Mouse (Mus musculus) regulatory T cell (primary cell): ENCODE data around the gene Myl10.
"Not testable (repeated sequence)": the region's sequence is repeated elsewhere in the genome, so short reads cannot be mapped to it uniquely, and the experiment has no call there.

Experiments used
- in situ Hi-C: fragments of 300-600 bp; cut with MboI, MseI; formaldehyde crosslinking; loops from one replicate; pipeline ENCODE4 v1.15.1; 2025; ENCODE audit warnings: high pct_unique_total_duplicates

The Myl10 gene

DNA sequence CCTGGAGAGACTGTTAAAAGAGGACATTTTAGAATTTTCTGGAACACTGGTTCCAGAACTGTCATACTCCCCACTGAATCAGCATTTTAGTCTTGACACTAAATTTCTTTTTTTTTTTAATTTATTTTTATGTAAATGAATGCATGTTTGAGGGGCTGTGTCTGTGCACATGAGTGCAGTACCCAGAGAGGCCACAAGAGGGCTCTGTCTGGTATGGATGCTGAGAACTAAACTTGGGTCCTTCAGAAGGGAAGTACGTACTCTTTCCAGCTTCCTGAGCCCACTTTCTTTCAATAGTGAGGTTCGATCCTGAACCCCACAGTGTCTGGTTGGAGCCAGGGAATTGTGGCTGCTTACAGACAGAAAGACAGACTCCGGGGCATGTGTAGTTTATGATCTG lies 12.6 kb downstream of the Myl10 start:
- in situ Hi-C loops = no loop called here

DNA sequence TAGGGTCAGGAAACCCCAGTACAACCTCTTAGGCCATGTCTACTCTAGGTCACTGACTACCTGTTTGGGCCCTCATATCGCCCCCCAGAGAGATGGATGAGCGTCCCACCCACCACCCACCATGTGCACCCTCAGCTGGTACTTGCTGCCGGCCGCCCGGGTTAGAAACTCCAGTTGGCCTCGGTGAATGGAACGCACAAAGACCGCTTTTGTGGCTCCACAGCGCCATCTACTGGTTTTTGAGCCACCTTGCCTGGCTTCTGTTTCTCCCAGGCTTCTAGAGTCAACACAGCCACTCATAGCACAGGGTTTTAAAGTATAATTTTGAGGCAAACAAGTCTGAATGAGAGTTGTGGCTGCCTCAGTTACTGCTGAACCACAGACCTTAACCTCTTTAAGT lies 13.9 kb downstream of the Myl10 start:
- in situ Hi-C loops = no loop called here

DNA sequence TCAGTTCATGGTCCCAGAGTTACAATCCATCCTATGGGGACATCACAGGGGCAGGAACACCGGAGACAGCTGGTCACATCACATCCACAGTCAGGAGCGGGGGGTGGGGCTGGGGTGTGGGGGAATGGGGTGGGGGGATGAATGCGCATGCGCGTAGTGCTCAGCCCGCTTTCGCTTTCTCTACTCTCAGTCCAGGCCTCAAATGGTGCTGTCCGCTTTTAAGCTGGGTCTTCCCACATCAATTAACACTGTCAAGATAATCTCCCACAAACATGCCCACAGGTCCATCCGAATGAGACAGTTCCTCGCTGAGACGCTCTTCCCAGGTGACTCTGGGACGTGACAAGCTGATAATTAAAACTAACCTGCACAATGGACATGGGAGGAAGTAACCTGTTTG lies 15.2 kb downstream of the Myl10 start:
- in situ Hi-C loops = no loop called here

DNA sequence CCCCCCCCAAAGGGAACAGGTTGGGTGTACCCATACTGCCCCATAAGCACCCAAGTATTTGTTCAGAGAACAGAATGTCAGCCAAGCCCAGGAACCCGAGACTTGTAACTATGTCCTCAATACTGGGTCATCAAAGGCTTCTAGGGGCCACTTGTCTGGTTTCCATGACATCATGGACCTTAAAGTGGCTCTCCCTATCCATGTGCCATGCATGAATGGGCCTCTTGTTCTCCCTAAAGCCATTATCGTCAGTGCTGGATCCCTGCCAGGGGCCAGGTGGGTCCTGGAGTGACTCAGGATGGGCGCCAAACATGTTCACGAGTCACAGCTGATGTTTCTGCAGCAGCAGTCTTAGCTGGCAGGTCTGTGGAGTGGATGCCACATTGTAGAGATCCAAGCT lies 17.8 kb downstream of the Myl10 start:
- in situ Hi-C loops = no loop called here

DNA sequence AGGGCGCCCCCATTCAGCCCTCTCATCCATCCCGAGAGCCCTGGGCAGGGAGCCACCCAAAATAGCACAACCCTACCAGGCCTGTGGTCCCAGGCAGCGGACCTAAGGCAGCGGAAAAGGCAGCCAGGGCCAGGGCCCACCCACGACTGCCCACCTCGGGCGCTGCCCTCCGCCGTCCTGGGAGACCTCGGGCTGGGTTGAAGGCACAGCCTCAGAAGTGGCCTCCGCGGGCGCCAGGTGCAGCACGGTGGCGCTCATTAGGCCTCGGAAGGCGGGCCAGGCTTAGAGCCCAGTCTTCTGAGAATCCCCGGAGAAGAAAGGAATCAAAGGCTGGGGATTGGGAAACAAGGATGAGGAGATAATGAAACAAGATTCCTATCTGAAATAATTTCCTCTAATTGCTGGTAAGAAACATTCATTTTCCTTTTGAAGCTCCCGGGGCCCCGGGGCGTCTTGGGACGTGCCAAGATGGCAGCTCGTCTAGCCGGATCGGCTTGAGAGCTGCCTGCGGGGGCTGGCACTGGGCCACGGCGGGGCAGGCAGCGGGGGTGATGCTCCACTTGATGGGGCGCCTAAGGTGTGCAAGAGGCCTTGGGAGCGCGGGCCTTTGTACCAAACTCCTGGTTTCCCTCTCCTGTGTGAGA lies 21.4 kb downstream of the Myl10 start:
- in situ Hi-C loops = no loop called here

DNA sequence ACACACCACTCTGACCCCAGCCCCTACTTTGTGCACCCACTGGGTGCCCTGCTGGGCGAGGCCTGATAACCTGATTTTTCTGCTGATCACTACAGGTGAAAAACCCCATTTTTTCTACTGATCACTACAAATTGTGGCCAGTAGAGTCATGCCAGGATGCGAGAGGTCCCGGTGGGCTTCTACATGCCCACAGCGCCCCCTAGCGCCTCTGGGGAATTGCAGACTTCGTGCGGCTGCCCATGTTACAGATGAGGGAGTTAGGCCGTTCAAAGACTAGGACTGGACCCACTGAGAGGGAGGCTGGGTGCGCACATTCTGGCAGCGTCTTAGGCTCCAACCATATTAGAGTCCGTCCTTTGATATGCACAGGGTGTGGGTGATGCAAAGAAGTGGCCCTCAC lies 21.9 kb downstream of the Myl10 start:
- in situ Hi-C loops = no loop called here

DNA sequence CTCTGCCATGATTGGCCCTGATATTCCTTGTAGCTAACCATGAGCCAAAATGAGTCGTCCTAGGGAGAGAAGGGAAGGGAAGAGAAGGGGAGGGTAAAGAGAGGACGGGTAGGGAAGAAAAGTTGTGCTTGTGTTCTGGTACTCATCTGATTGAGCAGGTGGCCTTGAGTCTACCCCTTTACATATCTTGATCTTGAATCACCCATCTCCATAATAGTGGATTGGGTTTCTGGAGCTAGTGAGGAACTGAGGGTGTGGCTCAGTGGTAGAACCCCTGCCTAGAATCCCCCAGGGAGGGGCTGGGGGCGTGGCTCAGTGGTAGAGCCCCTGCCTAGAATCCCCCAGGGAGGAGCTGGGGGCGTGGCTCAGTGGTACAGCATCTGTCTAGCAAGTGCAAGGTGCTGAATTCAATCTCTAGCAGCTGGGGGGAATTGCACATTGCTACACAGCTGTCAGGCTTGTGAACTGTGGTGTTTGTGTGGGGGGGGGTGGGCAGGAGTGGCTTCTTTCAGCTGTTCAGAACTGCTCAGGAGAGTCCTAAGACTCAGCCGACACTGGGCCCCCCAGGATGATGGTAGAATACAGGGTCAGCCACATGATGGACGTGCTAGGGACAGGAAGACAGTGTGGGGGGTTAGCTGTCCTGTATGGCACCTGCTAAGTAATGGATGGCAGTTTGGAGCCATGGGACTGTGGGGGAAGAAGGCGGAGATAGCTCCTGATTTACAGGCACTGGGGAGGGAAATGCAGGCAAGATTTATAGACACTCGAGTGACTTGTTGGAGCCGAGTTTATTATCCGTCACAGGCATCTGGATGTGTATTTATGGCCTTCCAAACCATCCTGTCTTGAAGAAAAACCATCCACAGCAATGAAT lies 24.0 kb downstream of the Myl10 start:
- in situ Hi-C loops = no loop called here

DNA sequence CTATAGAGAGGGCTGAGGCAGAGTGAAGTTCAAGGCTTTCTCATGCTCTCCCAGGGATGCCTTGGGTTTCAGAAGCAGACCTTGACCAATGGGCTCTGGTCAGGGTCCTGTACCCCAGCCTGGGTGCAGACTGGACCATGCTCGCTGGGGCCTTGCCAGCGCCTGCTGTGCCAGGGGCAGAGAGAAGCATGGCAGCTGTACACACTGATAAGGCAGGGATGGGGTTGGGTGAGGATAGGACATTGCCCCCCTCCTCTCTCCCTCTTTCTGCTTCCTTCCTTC lies 24.6 kb downstream of the Myl10 start:
- in situ Hi-C loops = no loop called here

DNA sequence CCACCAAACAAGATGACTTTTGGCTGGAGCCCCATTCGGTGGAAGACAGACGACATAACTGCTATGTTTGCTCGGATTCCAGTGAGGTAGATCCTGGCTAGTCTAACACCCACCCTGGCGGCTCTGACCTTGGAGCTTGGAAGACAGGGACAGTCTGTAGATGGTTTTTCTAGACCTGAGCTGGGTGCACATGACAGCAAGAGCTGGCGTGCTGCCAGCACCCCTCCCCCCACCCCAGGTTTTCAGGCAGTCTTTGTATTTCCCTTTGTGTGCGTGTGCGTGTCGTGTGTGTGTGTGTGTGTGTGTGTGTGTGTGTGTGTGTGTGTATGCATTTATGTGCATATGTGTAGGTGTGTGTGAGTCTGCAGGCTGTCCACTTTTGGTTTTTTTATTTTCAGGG lies 25.7 kb downstream of the Myl10 start:
- in situ Hi-C loops = no loop called here

DNA sequence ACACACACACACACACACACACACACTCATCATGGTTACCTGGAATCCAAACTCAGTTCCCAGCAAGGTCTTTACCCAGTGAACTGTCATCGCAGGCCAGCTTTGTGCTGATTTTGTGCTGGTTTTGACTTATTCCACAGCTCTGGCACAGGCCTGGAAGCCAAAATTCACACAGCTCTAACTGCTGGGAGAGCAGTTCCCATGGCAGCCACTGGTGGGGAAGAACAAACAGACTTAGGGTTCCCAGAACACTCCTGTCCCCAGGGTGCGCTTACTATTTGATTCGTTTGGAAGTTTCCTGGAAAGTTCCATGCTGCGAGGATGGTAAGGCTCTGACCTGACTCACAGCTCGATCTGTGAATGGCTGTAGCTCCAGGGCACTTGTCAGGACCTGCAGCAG lies 28.6 kb downstream of the Myl10 start:
- in situ Hi-C loops = no loop called here

DNA sequence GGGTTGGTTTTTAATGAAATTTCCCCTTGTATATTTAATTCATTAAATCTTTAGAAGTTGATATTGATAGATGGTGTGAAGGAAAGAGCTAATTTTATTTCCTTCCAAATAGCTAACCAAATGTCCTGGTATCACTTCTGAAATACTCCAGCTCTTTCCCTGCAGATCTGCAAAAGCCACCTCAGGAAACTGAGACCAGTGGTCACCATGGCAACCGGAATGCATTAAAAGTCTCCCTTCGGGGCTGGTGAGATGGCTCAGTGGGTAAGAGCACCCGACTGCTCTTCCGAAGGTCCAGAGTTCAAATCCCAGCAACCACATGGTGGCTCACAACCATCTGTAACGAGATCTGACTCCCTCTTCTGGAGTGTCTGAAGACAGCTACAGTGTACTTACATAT lies 33.3 kb downstream of the Myl10 start:
- in situ Hi-C loops = not testable (repeated sequence)

DNA sequence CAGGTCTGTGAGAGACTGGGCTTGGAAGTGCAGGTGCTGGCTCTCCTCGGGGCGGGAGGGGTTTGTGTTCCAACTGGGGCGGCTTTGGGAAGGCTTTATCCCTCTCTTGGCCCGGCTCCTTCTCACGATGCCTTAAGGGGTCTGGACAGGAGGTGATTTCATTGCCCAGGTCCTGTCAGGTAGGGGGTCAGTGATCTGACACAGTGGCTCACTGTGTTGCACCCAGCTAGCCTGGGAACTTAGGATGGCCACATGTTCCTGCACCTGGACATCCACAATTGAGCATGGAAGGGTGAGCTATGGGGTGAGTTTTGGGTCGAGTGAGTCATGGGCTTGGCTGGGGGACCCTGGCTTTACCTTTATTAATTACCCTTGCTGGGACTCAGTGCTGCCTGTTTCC lies 46.0 kb downstream of the Myl10 start:
- in situ Hi-C loops = no loop called here

DNA sequence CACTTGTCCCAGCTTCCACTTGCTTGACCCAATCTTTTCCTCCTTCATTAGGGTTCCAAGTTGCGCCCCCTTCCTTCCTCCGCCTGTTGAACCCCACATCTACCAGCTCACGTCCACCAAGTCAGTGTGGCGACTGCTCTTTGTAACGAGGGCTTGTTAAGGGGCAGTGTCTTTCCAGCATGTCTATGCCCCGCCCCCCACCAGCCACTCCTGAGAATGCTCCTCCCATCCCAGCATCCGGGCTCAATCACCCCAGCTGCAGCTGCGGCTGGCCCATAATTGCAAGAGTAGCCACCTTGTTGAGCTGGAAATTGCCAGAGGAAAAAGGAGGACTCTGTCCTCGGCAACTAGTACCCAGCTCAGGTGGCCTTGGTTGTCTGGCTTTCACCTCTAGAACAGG lies 53.6 kb downstream of the Myl10 start:
- in situ Hi-C loops = no loop called here
